Mouse (Mus musculus) testis, adult 2 months (tissue): ENCODE results near the gene Phkg1. TPM values are rescaled to one million over a fixed set of nuclear protein-coding genes. Genes with fewer than 3 reads are reported as not detected.

Experiments used
- H3K27ac ChIP-seq: fragments of 200-500 bp; 2 replicates; pipeline ENCODE4 v1.5.1; 2012; ENCODE audit warnings: low read depth, low read length; ENCODE audit not compliant: control insufficient read depth, insufficient read depth
- H3K27me3 ChIP-seq: fragments of 200-500 bp; 2 replicates; pipeline ENCODE4 v1.6.1; 2012; ENCODE audit warnings: mild to moderate bottlenecking, low read length, moderate library complexity; ENCODE audit not compliant: control insufficient read depth, insufficient read depth
- H3K36me3 ChIP-seq: fragments of 200-500 bp; 2 replicates; pipeline ENCODE4 v1.6.1; 2012; ENCODE audit warnings: mild to moderate bottlenecking, low read length; ENCODE audit not compliant: control insufficient read depth, insufficient read depth
- H3K4me1 ChIP-seq: fragments of 200-500 bp; 2 replicates; pipeline ENCODE4 v1.6.1; 2012; ENCODE audit warnings: low read length; ENCODE audit not compliant: control insufficient read depth, insufficient read depth
- H3K4me3 ChIP-seq: fragments of 200-500 bp; 2 replicates; pipeline ENCODE4 v1.5.1; 2012; ENCODE audit warnings: low read depth, mild to moderate bottlenecking, low read length, moderate library complexity, mixed read lengths; ENCODE audit not compliant: control insufficient read depth
- CTCF ChIP-seq: fragments of 200-500 bp; IDR thresholded peaks from 2 replicates; pipeline ENCODE4 v1.5.1; 2012; ENCODE audit warnings: low read depth, mild to moderate bottlenecking, inconsistent platforms, low read length, moderate library complexity; ENCODE audit not compliant: control insufficient read depth, insufficient read depth, insufficient replicate concordance
- POLR2A ChIP-seq: fragments of 200-500 bp; IDR thresholded peaks from 2 replicates; pipeline ENCODE4 v1.6.1; 2012; ENCODE audit warnings: low read depth, mild to moderate bottlenecking, inconsistent platforms, low read length, moderate library complexity; ENCODE audit not compliant: control insufficient read depth
- polyA plus RNA-seq: library from polyadenylated mRNA; depleted of rRNA; stranded (reverse); fragments of >200 nt; gene quantifications from 2 replicates; pipeline ENCODE4 v1.2.3, GENCODE M21; 2012

Gene Phkg1
- polyA plus RNA-seq, 1 experiment, result 0.20 TPM

DNA sequence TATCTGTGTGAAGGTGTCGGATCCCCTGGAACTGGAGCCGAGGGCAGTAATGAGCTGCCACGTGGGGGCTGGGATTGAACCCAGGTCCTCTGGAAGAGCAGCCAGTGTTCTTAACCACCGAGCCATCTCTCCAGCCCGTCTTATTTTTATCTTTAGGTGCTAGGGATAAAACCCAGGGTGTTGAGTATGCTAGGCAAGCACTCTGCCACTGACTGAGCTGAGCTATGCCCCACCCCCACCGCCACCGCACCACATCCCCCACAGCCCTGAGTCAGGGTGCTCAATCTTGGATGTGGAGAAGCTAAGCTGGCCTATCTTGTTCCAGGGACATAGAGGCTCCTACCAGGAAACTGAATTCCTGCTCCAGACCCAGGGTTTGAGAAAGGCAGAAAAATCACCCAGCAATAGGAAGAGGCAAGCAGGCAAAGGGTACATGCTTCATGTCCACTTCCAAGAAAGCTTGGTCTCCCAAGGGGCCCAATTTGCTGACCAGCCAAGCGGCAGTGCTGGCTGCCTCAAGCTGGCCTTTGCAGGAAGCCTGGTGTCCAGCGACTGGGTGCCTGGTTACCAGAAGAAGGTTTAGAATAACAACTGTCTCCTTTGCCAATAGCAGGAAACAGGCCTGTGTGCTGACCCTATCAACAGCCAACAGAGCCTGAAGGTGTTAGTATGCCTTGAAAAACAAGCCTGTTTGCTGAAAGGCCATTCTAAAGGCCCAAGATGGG is 20.5 kb downstream of the Phkg1 start:
- Histone ChIP-seq H3K27me3 (no peaks in the 10 kb centered on the region), H3K27ac (no peak overlapping the region; the same call in 1 of the 2 replicates), H3K4me3 (no peak overlapping the region), H3K4me1 (no peaks in the 10 kb centered on the region; the same call in 1 of the 2 replicates), H3K36me3 (peaks cover 2% of the 10 kb centered on the region; the same call in 1 of the 2 replicates)
- no peak for TF ChIP-seq POLR2A

DNA sequence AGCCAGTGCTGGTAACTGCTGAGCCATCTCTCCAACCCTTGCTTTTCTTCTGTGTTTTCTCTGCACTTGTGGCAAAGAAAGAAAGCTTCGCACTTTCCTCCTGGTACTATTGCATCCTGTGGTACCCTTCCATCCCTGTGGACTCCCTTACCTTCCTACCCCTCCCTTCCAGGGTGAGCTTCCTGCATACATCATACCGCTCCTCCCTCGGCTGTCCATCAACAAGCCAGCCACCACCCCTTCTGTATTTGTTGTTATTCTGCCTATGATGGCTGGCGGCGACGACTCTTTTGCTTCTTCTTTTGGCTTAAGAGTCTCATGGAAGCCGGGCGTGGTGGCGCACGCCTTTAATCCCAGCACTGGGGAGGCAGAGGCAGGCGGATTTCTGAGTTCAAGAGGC is 23.3 kb downstream of the Phkg1 start:
- H3K36me3 ChIP-seq, result no peaks in the 10 kb centered on the region
- H3K27ac ChIP-seq, result no peak overlapping the region
- H3K4me3 ChIP-seq, result no peak overlapping the region; the same call in 1 of the 2 replicates

DNA sequence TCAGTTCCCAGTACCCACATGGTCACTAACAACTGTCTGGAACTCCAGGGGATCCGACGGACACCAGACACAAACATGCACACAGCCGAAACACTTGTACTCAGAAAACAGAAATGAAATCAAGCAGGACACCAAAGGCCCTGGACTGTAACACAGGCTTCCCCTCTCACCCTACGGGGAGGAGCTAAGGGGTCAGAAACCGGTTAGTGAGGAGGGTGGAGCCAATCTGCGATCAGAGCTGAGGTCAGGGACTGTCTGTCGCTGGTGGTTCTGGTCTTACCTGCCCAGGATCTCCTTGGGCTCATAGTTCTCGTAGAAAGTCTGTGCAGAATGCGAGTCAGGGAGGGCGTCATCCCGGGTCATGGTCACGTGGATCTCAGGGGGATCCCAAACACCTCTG is 24.4 kb downstream of the Phkg1 start:
- H3K36me3 ChIP-seq, result no peaks in the 10 kb centered on the region
- no peaks in the 10 kb centered on the region for H3K27me3 ChIP-seq
- H3K27ac ChIP-seq, result no peak overlapping the region
- H3K4me3 ChIP-seq, result peak overlapping the region; percentile 10
- H3K4me1 ChIP-seq, result peaks cover 4% of the 10 kb centered on the region
- TF ChIP-seq POLR2A (no peak), CTCF (no peak)

More for the DNA sequence above, 23.3 kb downstream of the Phkg1 start:
- Histone ChIP-seq H3K4me1 (no peaks in the 10 kb centered on the region; the same call in 1 of the 2 replicates), H3K27me3 (no peaks in the 10 kb centered on the region)
- TF ChIP-seq POLR2A, result no peak
- TF ChIP-seq CTCF, result no peak

DNA sequence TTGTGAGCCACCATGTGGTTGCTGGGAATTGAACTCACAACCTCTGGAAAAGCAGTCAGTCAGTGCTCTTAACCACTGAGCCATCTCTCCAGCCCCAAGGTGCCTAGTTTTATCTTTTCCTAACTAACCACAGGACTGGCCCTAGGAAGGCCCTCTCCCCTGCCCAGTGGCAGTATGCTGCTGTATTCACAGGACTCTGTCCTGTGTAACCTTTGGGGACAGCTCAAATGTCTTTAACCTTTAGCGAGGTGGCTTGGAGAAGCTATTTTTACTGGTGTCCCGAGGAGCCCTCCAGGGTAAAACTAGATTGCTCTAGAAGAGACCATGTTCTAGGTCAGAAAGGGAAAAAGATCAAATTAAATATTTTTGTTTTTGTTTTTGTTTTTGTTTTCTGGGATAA is 27.1 kb downstream of the Phkg1 start:
- TF ChIP-seq CTCF, result no peak
- no peak for TF ChIP-seq POLR2A
- H3K27me3 ChIP-seq, result no peaks in the 10 kb centered on the region
- no peaks in the 10 kb centered on the region for H3K36me3 ChIP-seq
- no peak overlapping the region for H3K27ac ChIP-seq
- H3K4me1 ChIP-seq, result peaks cover 4% of the 10 kb centered on the region
- H3K4me3 ChIP-seq, result no peak overlapping the region

DNA sequence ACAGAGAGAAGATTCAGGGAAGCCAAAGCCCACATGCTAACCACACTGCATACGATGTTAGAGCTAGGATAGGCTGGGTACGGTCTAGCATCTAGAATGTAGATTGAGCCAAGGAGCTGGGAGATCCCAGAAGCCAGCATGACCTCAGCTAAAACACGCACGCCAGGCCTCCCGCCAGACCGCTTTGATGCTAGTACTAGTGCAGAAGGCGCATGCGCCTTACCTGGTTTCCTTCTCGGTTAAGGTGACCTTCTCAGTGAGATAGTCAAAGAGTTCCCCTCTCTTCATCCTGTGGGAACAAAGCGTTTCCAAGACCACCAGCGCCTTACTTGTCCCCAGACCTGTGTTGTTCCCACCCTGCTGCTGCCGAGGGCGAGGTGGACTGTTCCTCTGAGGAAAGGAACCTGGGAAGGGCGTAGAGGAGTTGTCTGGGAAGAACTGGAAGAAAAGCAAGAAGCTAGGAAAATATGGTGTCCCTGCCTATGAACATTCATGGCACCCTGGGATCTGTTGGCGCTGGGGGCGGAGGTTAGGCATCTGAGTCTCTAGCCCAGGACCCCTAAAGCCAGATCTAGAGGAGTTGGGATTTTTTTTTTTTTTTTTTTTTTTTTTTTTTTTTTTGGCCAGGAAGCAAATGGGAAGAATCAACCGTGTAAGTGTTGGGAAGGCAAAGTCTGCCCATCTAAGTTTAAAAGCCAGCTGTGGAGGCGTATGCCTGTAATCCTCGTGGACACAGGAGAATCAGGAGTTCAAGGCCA is 28.9 kb downstream of the Phkg1 start:
- Histone ChIP-seq H3K36me3 (no peaks in the 10 kb centered on the region), H3K4me1 (peaks cover 10% of the 10 kb centered on the region), H3K27ac (no peak overlapping the region), H3K27me3 (no peaks in the 10 kb centered on the region), H3K4me3 (peak overlapping the region; percentile 44)
- TF ChIP-seq CTCF, result no peak
- TF ChIP-seq POLR2A, result no peak

DNA sequence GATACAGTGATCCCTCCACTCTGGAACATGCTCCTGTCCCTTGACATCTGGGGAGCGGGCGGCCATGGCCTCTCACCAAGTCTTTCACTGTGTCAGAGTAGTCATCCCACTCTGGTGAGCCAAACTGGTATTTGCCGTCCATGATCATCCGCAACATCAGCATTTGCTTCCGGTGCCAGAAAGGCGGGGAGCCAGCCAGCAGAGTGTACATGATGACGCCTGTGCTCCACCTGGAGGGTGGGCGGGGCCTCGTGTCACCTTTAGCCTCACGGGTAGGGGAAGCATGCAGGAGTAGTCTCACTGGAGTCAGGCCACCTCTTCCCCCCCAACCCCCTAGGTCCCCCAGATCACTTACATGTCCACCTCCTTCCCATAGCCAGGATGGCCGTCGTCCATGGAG is 32.5 kb downstream of the Phkg1 start:
- H3K4me3 ChIP-seq, result no peak overlapping the region

DNA sequence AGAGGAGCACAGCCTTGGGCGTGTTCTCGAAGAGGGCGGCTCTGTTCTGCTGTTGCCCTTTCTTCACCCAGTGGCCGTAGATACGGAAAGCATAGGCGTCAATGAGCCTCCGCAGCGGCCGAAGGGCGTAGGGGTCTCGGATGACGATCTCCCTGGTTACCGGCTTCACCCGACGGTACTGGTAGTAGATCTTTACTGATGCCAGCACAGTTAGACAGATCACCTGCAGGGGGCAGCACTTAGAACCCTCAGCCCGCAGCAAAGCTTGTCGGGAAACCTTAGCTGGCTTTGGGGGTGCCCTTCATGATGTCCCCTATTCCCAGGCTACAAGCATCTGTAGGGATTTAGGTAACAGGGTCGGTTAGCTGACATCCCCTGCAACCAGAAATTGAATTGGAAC is 33.9 kb downstream of the Phkg1 start:
- no peaks in the 10 kb centered on the region for H3K27me3 ChIP-seq
- H3K4me1 ChIP-seq, result peaks cover 14% of the 10 kb centered on the region
- no peaks in the 10 kb centered on the region for H3K36me3 ChIP-seq
- no peak overlapping the region for H3K27ac ChIP-seq
- TF ChIP-seq POLR2A (no peak), CTCF (peak; percentile 67; the same call in 1 of the 2 replicates)
- H3K4me3 ChIP-seq, result peak overlapping the region; percentile 84

More for the DNA sequence above, 32.5 kb downstream of the Phkg1 start:
- Histone ChIP-seq H3K4me1 (peaks cover 14% of the 10 kb centered on the region), H3K27me3 (no peaks in the 10 kb centered on the region), H3K27ac (no peak overlapping the region), H3K36me3 (no peaks in the 10 kb centered on the region)
- TF ChIP-seq CTCF (no peak), POLR2A (no peak)
